13 mouse cellular contexts compared by ENCODE assay signal in the genomic region with DNA sequence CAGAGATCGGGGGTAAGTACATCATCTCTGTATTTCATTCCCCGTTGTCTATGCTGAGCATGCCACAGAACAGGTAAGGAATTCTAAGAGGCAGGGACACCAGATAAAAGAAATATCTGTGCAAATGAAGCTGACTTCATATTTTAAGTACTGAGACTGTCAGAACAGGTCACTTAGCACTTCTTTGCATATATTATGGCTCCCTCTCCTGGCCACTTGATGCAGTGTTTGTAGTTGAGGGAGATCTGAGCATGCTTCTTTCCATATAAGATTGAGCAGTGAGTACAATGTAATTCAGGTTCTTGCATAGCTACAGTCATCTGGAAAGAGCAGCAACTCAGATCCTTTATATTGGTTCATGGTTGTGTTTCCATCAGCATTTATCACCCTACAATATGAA.
DNase-seq lines count a peak whose midpoint lies in the region; ATAC-seq lines count a peak whose summit lies in the region.
"Had no signal": no experiment of that assay in that cellular context is flagged by ENCODE, and none has a peak within 500 bp of the region (broad histone marks: within the 10 kb centered on the region; RNA-seq: fewer than 3 reads in every experiment).

No protein-coding gene starts in this region.

- no peaks in the 10 kb centered on the region for H3K9me3 ChIP-seq in forebrain, embryonic 12.5 days
- H3K9me3 ChIP-seq: forebrain, embryonic 10.5 days; limb, embryonic 13.5 days; midbrain, embryonic 15.5 days had no signal

- H3K4me3 ChIP-seq in forebrain, embryonic 12.5 days (replicated peaks), result no peak overlapping the region
- H3K4me3 ChIP-seq: forebrain, embryonic 10.5 days; limb, embryonic 13.5 days; midbrain, embryonic 15.5 days had no signal

- peak; percentile 0 to 1 for DNase-seq in cerebellum, postnatal 14 days
- no peak for DNase-seq in cerebellum, postnatal 25 days
- peak; percentile 2 for DNase-seq in left cerebral cortex, adult 11 months (ENCODE audit: low spot score)
- no peak for DNase-seq in left cerebral cortex, adult 8-10 months (ENCODE audit: low spot score in 2 of 2)
- peak; percentile 49 for DNase-seq in 416B (ENCODE audit: low read depth)
- peak; percentile 28 for DNase-seq in embryo, embryonic 10 days (ENCODE audit: low spot score)
- no peak for DNase-seq in ovary, postnatal 36 days (ENCODE audit: low spot score)
- DNase-seq: cerebellum, adult 8-10 months had no signal

- ATAC-seq in forebrain, embryonic 12.5 days (ENCODE audit: low FRiP score), result no peak
- ATAC-seq: inflammation-experienced regulatory T-cells, adult 6 months; midbrain, embryonic 15.5 days had no signal

- no peak overlapping the region for H3K27ac ChIP-seq in forebrain, embryonic 12.5 days
- H3K27ac ChIP-seq: forebrain, embryonic 10.5 days; limb, embryonic 13.5 days; midbrain, embryonic 15.5 days had no signal

- H3K27me3 ChIP-seq in forebrain, embryonic 12.5 days, result no peaks in the 10 kb centered on the region
- H3K27me3 ChIP-seq: limb, embryonic 13.5 days; midbrain, embryonic 15.5 days had no signal

- H3K4me1 ChIP-seq in forebrain, embryonic 12.5 days, result no peaks in the 10 kb centered on the region
- H3K4me1 ChIP-seq: forebrain, embryonic 10.5 days; limb, embryonic 13.5 days; midbrain, embryonic 15.5 days had no signal

- 92% methylated on average over 2 of the region's 2 CpGs for WGBS in forebrain, embryonic 12.5 days

- H3K36me3 ChIP-seq in forebrain, embryonic 12.5 days (replicated peaks), result no peaks in the 10 kb centered on the region
- H3K36me3 ChIP-seq: forebrain, embryonic 10.5 days; limb, embryonic 13.5 days; midbrain, embryonic 15.5 days had no signal

- H3K9ac ChIP-seq in forebrain, embryonic 12.5 days, result no peak overlapping the region
- H3K9ac ChIP-seq: limb, embryonic 13.5 days; midbrain, embryonic 15.5 days had no signal

- no peak overlapping the region for H3K4me2 ChIP-seq in forebrain, embryonic 12.5 days
- H3K4me2 ChIP-seq: limb, embryonic 13.5 days; midbrain, embryonic 15.5 days had no signal

Comparison
In these comparisons a context has a peak if more than half of its experiments do, and no peak if none do; other contexts are left out.
1. DNase-seq: peak in cerebellum, postnatal 14 days (2 of 2), left cerebral cortex, adult 11 months (single experiment), 416B (single experiment) and embryo, embryonic 10 days (single experiment); none in cerebellum, postnatal 25 days (0 of 2), left cerebral cortex, adult 8-10 months (0 of 2) and ovary, postnatal 36 days (single experiment).